Mouse (Mus musculus) C2C12 (cell line): ENCODE data around the gene Sart1. TPM values are rescaled to one million over a fixed set of nuclear protein-coding genes. Genes with fewer than 3 reads are reported as not detected.
"Not testable (repeated sequence)": the region's sequence is repeated elsewhere in the genome, so short reads cannot be mapped to it uniquely, and the experiment has no call there.

Source experiments
- H3K27me3 ChIP-seq: one replicate; pipeline ENCODE4 v1.6.1; 2011; ENCODE audit not compliant: control insufficient read depth, insufficient read depth, insufficient read length
- H3K36me3 ChIP-seq: one replicate; pipeline ENCODE4 v1.6.1; 2011; ENCODE audit not compliant: control insufficient read depth, insufficient read depth
- H3K4me3 ChIP-seq: one replicate; pipeline ENCODE4 v1.5.1; 2011; ENCODE audit warnings: mild to moderate bottlenecking, control low read depth; ENCODE audit not compliant: poor library complexity, insufficient read depth, severe bottlenecking
- H3K79me2 ChIP-seq: one replicate; pipeline ENCODE4 v1.6.1; 2011; ENCODE audit not compliant: control insufficient read depth, insufficient read depth
- H3K79me3 ChIP-seq: one replicate; pipeline ENCODE4 v1.6.1; 2011; ENCODE audit warnings: low read depth, control low read depth
- H3ac ChIP-seq: one replicate; pipeline ENCODE3; 2011; ENCODE audit warnings: low read depth; ENCODE audit not compliant: control insufficient read depth, insufficient read length
- CEBPB ChIP-seq: IDR thresholded peaks from one replicate; pipeline ENCODE4 v1.6.1; 2011; ENCODE audit warnings: low read depth, mild to moderate bottlenecking, control low read depth, moderate library complexity
- CTCF ChIP-seq: IDR thresholded peaks from one replicate; pipeline ENCODE4 v1.5.1; 2011; ENCODE audit not compliant: control insufficient read depth, insufficient read depth, insufficient read length
- FOSL1 ChIP-seq: IDR thresholded peaks from one replicate; pipeline ENCODE4 v1.8.0; 2011; ENCODE audit warnings: mild to moderate bottlenecking, low read length; ENCODE audit not compliant: poor library complexity, insufficient read depth, severe bottlenecking
- MAX ChIP-seq: IDR thresholded peaks from one replicate; pipeline ENCODE4 v1.6.1; 2011; ENCODE audit warnings: mild to moderate bottlenecking, control low read depth
- MYOD1 ChIP-seq: IDR thresholded peaks from one replicate; pipeline ENCODE4 v1.6.1; 2011; ENCODE audit warnings: low read depth; ENCODE audit not compliant: control insufficient read depth, insufficient read length
- MYOG ChIP-seq: IDR thresholded peaks from one replicate; pipeline ENCODE4 v1.6.1; 2011; ENCODE audit not compliant: control insufficient read depth, insufficient read length; ENCODE audit errors: extremely low read depth
- USF1 ChIP-seq: IDR thresholded peaks from one replicate; pipeline ENCODE4 v1.6.1; 2011; ENCODE audit warnings: low read depth, mild to moderate bottlenecking, control low read depth, moderate library complexity
- polyA plus RNA-seq: library from polyadenylated mRNA; unstranded; fragments of >200 nt; fragmentation: generic; extraction: Trizol; gene quantifications from one replicate; pipeline ENCODE4 v1.2.1, GENCODE M21; 2012; ENCODE audit warnings: missing spikeins

Sart1 gene
- polyA plus RNA-seq, 1 experiment: 68.5 TPM

- Histone ChIP-seq H3ac (no peak overlapping the region), H3K79me3 (no peaks in the 10 kb centered on the region), H3K27me3 (no peaks in the 10 kb centered on the region), H3K4me3 (no peak overlapping the region), H3K36me3 (no peaks in the 10 kb centered on the region), H3K79me2 (no peaks in the 10 kb centered on the region)
- no peak for TF ChIP-seq CEBPB
- TF ChIP-seq USF1: no peak
- no peak for TF ChIP-seq MAX
Measured at GRCm38 (mm10) chr19:5405924-5406323, 17.4 kb upstream of the Sart1 start.

GRCm38 (mm10) chr19:5402293-5402692 lies 13.8 kb upstream of the Sart1 start, which contains the start of gene Tsga10ip:
Gene Tsga10ip, minus strand, starts transcription at chr19:5402526.
- no peak for TF ChIP-seq USF1
- TF ChIP-seq MAX: no peak
- no peak for TF ChIP-seq CTCF
- no peak for TF ChIP-seq MYOD1
- no peak for TF ChIP-seq FOSL1
- TF ChIP-seq CEBPB: no peak
- TF ChIP-seq MYOG: no peak
- Histone ChIP-seq H3K79me2 (no peaks in the 10 kb centered on the region), H3K36me3 (no peaks in the 10 kb centered on the region), H3K4me3 (no peak within 1 kb of the TSS), H3K79me3 (no peaks in the 10 kb centered on the region), H3ac (no peak within 1 kb of the TSS), H3K27me3 (no peaks in the 10 kb centered on the region)

- not testable (repeated sequence) for H3K27me3 ChIP-seq, H3K36me3 ChIP-seq, H3ac ChIP-seq, H3K79me2 ChIP-seq, H3K79me3 ChIP-seq, H3K4me3 ChIP-seq
Measured at GRCm38 (mm10) chr19:5401073-5401472, 12.6 kb upstream of the Sart1 start.

- TF ChIP-seq MYOG (no peak), CTCF (no peak), FOSL1 (no peak), MYOD1 (no peak), MAX (no peak), CEBPB (no peak), USF1 (no peak)
- no peak overlapping the region for H3K4me3 ChIP-seq
- H3K79me2 ChIP-seq: no peaks in the 10 kb centered on the region
- H3K27me3 ChIP-seq: no peaks in the 10 kb centered on the region
- no peaks in the 10 kb centered on the region for H3K79me3 ChIP-seq
- no peaks in the 10 kb centered on the region for H3K36me3 ChIP-seq
- no peak overlapping the region for H3ac ChIP-seq
Measured at GRCm38 (mm10) chr19:5395371-5395770, 6.9 kb upstream of the Sart1 start.

GRCm38 (mm10) chr19:5394168-5394567 lies 5.7 kb upstream of the Sart1 start:
- Histone ChIP-seq H3K79me2 (peaks cover 11% of the 10 kb centered on the region), H3ac (no peak overlapping the region), H3K27me3 (no peaks in the 10 kb centered on the region), H3K79me3 (peaks cover 3% of the 10 kb centered on the region), H3K4me3 (no peak overlapping the region), H3K36me3 (no peaks in the 10 kb centered on the region)
- TF ChIP-seq MYOG (no peak), CTCF (no peak), FOSL1 (no peak), MAX (no peak), MYOD1 (no peak), USF1 (no peak), CEBPB (no peak)

GRCm38 (mm10) chr19:5392892-5393291 lies 4.4 kb upstream of the Sart1 start:
- Histone ChIP-seq H3K4me3 (no peak overlapping the region), H3K36me3 (no peaks in the 10 kb centered on the region), H3K79me3 (peaks cover 12% of the 10 kb centered on the region), H3ac (no peak overlapping the region), H3K27me3 (no peaks in the 10 kb centered on the region), H3K79me2 (peaks cover 24% of the 10 kb centered on the region)
- TF ChIP-seq MYOD1: peak; percentile 19
- TF ChIP-seq MYOG: no peak

- peaks cover 6% of the 10 kb centered on the region for H3K36me3 ChIP-seq
- no peak for TF ChIP-seq USF1
- no peak for TF ChIP-seq MYOD1
- peak overlapping the region; percentile 91 for H3K4me3 ChIP-seq
- peaks cover 49% of the 10 kb centered on the region for H3K79me2 ChIP-seq
- H3K79me3 ChIP-seq: peaks cover 35% of the 10 kb centered on the region
- no peak overlapping the region for H3ac ChIP-seq
- H3K27me3 ChIP-seq: no peaks in the 10 kb centered on the region
Measured at GRCm38 (mm10) chr19:5390416-5390815, 1.9 kb upstream of the Sart1 start.
